Mouse (Mus musculus) layer of hippocampus, adult 18-20 months (tissue): ENCODE measurements around the gene Fkbp11. TPM values are rescaled to one million over a fixed set of nuclear protein-coding genes. Genes with fewer than 3 reads are reported as not detected.

Experiments used
- DNase-seq, 2 experiments: peaks; one replicate each; pipeline ENCODE4 v3.0.0; 2022; ENCODE audit warnings: low spot score in 2 of 2
- total RNA-seq, 2 experiments: library from RNA; stranded (reverse); gene quantifications; 2 replicates each; pipeline ENCODE4 v1.2.3; 2021

The Fkbp11 gene
- total RNA-seq, 2 experiments from 2014 or later, result 0.97 to 1.4 TPM

- no peak for DNase-seq
Observed at GRCm38 (mm10) chr15:98742766-98743428, 14.9 kb upstream of the Fkbp11 start.

DNA sequence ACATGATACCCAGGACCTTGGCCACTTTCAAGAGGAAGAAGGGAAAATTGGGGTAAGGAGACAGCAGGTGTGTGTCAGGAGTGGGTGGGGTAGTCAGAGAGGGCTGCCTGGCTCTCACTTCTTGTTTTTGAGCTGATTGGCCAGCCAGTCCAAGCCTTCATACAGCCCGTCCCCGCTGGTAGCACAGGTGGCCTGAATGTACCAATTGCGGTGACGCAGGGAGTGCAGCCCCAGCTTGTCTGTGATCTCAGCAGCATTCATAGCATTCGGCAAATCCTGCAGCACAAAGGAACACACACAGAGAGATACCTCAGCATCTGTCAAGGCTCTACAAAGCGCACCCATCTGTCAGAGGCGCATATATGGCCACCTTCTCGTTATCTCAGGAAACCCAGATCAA lies 12.2 kb upstream of the Fkbp11 start:
- no peak for DNase-seq

- DNase-seq, result no peak
Observed at GRCm38 (mm10) chr15:98738796-98739195, 10.8 kb upstream of the Fkbp11 start.

GRCm38 (mm10) chr15:98737881-98738280 lies 9.9 kb upstream of the Fkbp11 start:
- DNase-seq, result peak in 1 of 2 experiments; percentile 59

- no peak for DNase-seq
Observed at GRCm38 (mm10) chr15:98736521-98736920, 8.5 kb upstream of the Fkbp11 start.

DNA sequence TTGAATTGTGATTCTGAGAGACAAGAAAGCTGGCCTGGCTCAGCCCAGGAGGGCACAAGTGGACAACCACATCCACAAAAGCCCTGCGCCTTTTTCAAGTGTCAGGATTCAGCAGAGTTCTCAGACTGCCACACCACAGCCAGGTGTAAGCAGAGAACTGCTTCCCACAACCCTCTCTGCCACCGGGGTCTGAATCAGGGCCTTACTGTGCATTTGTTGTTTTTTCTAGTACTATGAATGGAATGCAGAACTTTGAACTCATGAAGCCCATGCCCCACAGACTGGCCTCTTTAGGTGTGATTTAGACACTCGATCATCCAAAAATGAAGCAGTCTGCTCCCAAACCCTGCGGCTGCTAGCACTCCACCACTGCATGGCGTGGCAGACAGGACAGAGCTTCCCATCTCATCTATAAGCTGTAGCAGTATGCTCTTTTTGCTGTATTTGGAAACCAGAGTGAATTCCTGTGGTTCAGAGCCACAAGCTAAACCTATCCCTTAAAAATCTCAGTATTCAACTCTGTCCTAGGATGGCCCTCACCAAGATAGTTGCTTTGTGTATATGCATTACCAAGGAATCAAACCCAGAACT lies 6.1 kb upstream of the Fkbp11 start:
- no peak for DNase-seq

DNA sequence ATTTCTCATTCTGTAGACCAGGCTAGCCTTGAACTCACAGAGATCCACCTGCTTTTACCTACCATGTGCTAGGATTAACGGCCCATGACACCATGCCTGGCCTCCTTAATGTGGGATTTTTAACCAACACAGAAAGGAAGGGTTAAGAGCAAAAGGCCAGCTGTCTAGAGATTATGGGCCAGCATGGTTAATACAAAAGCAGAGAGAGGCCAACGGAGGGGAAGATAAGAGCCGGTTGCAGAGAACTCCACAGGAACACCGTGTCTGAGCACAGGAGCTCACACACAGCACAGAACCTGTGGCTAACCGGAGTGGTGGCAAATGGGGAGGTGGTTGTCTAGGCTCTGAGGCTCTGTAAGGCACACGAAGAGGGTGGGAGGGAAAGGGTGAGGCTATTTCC lies 5.4 kb upstream of the Fkbp11 start:
- no peak for DNase-seq

DNA sequence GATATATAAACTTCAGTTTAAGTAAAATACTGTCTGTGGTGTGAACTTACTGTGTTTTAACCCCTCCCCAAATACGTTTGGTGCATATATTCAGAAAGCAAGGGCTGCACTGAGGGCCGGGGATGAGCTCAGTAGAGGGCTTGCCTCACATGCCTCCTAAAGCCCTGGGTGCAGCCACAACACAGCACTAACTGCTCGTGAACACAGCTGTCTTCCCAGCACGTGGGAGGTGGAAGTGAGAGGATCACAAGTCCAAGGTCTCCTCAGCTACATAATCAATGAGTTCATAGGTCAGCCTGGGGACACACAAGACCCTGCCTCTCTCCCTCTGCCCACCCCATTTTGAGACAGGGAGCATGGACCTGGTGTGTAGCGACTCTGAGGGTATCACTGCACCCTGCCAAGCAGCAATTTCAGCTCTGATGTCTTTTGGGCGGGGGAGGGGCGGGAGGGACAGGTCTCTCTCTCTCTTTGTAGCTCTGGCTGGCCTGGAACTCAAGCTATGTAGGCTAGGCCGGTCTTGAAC lies 4.1 kb upstream of the Fkbp11 start:
- DNase-seq, result no peak

- DNase-seq, result no peak
Observed at GRCm38 (mm10) chr15:98730790-98731189, 2.8 kb upstream of the Fkbp11 start.

GRCm38 (mm10) chr15:98729791-98730545 lies 2.0 kb upstream of the Fkbp11 start:
- no peak for DNase-seq

DNA sequence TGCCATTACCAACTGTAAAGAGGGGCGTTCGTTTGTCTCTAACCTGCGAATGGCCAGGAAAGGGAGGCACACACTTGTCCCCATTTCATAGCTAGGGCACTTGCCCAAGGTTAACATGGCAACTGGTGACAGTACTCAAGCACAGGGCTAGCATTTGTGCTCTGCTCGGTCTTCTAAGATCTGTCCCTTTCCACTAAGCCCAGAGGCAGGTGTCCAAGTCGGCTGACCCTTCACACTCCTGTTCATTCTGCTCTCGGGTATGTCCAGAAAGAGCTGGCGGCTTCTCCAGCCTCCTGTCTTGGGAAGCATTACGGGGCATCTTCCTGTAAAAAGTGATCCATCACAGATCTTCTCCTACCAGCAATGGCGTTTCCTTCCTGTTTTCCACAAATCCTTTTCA lies 368 bp upstream of the Fkbp11 start:
- no peak for DNase-seq

GRCm38 (mm10) chr15:98726746-98727145 lies 1.3 kb downstream of the Fkbp11 start:
- no peak for DNase-seq

DNA sequence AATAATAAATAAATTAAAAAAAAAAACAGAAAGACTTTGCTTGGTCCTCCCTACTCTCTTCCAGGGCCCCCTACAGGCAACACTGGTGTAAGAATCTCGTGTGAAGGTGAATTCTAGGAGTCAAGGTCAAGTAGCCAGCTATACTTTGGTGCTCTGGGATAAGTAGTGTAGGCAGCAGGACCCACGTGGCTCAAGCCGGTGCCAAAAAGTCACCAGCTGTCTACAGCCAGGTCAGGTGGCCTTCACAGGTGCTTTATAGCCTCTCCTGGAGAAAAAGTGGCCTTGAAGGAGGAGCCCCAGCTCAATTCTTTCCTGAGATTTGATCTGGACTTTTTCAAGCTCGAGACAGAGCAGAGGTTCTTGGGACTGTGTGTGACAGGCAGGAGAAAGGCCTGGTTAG lies 1.9 kb downstream of the Fkbp11 start:
- DNase-seq, result no peak

DNA sequence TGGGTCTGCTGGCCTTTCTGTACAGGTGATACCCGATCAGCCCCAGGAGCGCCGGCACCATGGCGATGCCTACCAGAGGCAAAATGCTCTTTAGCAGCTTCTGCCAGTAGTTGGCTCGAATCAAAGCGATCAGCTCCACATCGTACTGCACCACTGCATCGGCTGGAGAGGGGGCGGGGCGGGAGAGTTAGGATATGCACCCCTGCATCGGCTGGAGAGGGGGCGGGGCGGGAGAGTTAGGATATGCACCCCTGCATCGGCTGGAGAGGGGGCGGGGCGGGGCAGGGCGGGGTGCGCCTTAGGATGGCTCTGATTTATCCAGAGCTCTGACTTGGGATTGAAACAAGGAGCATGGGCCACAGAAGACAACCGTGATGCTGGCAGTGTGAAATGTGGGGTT lies 3.6 kb downstream of the Fkbp11 start:
- DNase-seq, result no peak

- DNase-seq, result no peak
Observed at GRCm38 (mm10) chr15:98722854-98723253, 5.1 kb downstream of the Fkbp11 start.

- no peak for DNase-seq
Observed at GRCm38 (mm10) chr15:98722191-98722590, 5.8 kb downstream of the Fkbp11 start.

DNA sequence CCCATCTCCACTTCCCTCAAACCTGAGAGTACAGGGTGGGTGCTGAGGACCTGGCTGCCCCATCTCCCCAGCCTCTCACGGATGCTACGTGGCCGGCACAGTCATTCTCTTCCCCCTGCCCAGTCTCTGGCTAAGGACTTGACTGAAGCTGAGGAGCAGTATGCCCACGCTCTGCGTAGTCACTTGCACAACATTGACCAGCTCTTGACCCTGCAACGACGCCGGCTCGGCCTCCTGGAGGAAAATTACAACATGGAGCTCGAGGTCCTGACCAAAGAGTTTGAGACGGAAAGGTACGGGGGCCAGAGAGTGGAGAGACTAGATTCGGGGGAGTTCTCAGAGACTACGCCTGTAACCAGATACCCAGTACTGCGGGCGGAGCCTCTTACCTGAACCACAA lies 10.7 kb downstream of the Fkbp11 start:
- no peak for DNase-seq

- DNase-seq, result no peak
Observed at GRCm38 (mm10) chr15:98714230-98714652, 13.8 kb downstream of the Fkbp11 start.

- DNase-seq, result peak; percentile 44 to 72
Observed at GRCm38 (mm10) chr15:98710442-98710841, 17.6 kb downstream of the Fkbp11 start.

- peak; percentile 74 to 94 for DNase-seq
Observed at GRCm38 (mm10) chr15:98707766-98708372, 20.1 kb downstream of the Fkbp11 start, which contains the start of gene Ccdc65. TSS of gene Ccdc65 (plus strand) at chr15:98708207.

GRCm38 (mm10) chr15:98704312-98704711 lies 23.7 kb downstream of the Fkbp11 start:
- no peak for DNase-seq
